Mouse (Mus musculus): ENCODE data around the gene Ddx4. TPM values are rescaled to one million over a fixed set of nuclear protein-coding genes. Genes with fewer than 3 reads are reported as not detected.

The Ddx4 gene
- total RNA-seq, 2 experiments from 2014 or later: 0.29 to 0.33 TPM

GRCm38 (mm10) chr13:112551641-112552548 is 100.4 kb downstream of the Ddx4 start:
- DNase-seq: no peak

Other genes starting within 250 kb of the Ddx4 start
- gene Il6st, start 188.4 kb downstream of the Ddx4 start, total RNA-seq (2021): 100 to 1,000 TPM; 149 to 157 TPM
- not detected for gene Il31ra, start 58.1 kb downstream of the Ddx4 start, total RNA-seq (2021)
- gene Slc38a9, start 8.3 kb upstream of the Ddx4 start, total RNA-seq (2021): 10 to 100 TPM; 11.0 to 11.1 TPM
- gene Plpp1, start 148.3 kb upstream of the Ddx4 start, total RNA-seq (2021): 10 to 100 TPM; 72.2 to 78.2 TPM